Mouse (Mus musculus) CD4-positive, CD25-positive, alpha-beta regulatory T cell, adult 9 weeks (primary cell): ENCODE results near the gene Spdl1. TPM values are rescaled to one million over a fixed set of nuclear protein-coding genes. Genes with fewer than 3 reads are reported as not detected.

Source experiments
- polyA plus RNA-seq: library from polyadenylated mRNA; unstranded; fragments of 100-300 nt; shearing (Covaris generic); gene quantifications from one replicate; pipeline ENCODE4 v1.2.1, GENCODE M21; 2017

The Spdl1 gene
- 3.4 TPM for polyA plus RNA-seq

GRCm38 (mm10) chr11:34833318-34834086 lies at the start of gene Spdl1:
Gene Spdl1 (minus strand): TSS chr11:34833641.

GRCm38 (mm10) chr11:34783587-34784043 lies 49.8 kb downstream of the Spdl1 start, which contains the start of gene Dock2:
Gene Dock2 (minus strand): TSS chr11:34783892.

Other genes starting within 250 kb of the Spdl1 start
- 633 TPM for gene Dock2, start 49.7 kb downstream of the Spdl1 start, polyA plus RNA-seq